Comparison of ENCODE assay signal across 21 mouse cellular contexts in genomic region chr11:98688009-98688408, GRCm38 (mm10). TPM values are rescaled to one million over a fixed set of nuclear protein-coding genes. Genes with fewer than 3 reads are reported as not detected.
DNase-seq lines count a peak whose midpoint lies in the region; ATAC-seq and TF ChIP-seq lines count a peak whose summit lies in the region.
"Had no signal": no experiment of that assay in that cellular context is flagged by ENCODE, and none has a peak within 500 bp of the region (broad histone marks: within the 10 kb centered on the region; RNA-seq: fewer than 3 reads in every experiment).

No protein-coding gene starts in this region.

- no peak overlapping the region for H3K9ac ChIP-seq in kidney, embryonic 14.5 days (ENCODE audit: low read depth, low read length)
- no peak overlapping the region for H3K9ac ChIP-seq in limb, embryonic 14.5 days (ENCODE audit: low read depth, low read length, severe bottlenecking)
- H3K9ac ChIP-seq in stomach, embryonic 15.5 days = no peak overlapping the region
- H3K9ac ChIP-seq: embryonic facial prominence, embryonic 12.5 days; hindbrain, embryonic 13.5 days had no signal

- H3K4me3 ChIP-seq in kidney, embryonic 14.5 days (ENCODE audit: low read length) = no peak overlapping the region
- no peak overlapping the region for H3K4me3 ChIP-seq in limb, embryonic 14.5 days (replicated peaks; ENCODE audit: low read length)
- H3K4me3 ChIP-seq in limb, embryonic 10.5 days = no peak overlapping the region
- H3K4me3 ChIP-seq in stomach, embryonic 15.5 days (replicated peaks) = no peak overlapping the region
- H3K4me3 ChIP-seq: embryonic facial prominence, embryonic 12.5 days; heart, embryonic 10.5 days; hindbrain, embryonic 13.5 days had no signal

- no peaks in the 10 kb centered on the region for H3K9me3 ChIP-seq in kidney, embryonic 14.5 days (ENCODE audit: control insufficient read depth, low read length)
- H3K9me3 ChIP-seq in limb, embryonic 14.5 days (ENCODE audit: control insufficient read depth, low read length) = no peaks in the 10 kb centered on the region
- H3K9me3 ChIP-seq in limb, embryonic 10.5 days (replicated peaks) = no peaks in the 10 kb centered on the region
- H3K9me3 ChIP-seq in stomach, embryonic 15.5 days = no peaks in the 10 kb centered on the region
- H3K9me3 ChIP-seq: embryonic facial prominence, embryonic 12.5 days; heart, embryonic 10.5 days; hindbrain, embryonic 13.5 days had no signal

- TF ChIP-seq POLR2A in limb, embryonic 14.5 days (IDR thresholded peaks at IDR 0.05; ENCODE audit: borderline replicate concordance, extremely low read depth, insufficient read depth, insufficient read length) = no peak

- WGBS in kidney, embryonic 14.5 days = 80% methylated on average over 8 of the region's 8 CpGs
- 89% methylated on average over 8 of the region's 8 CpGs for WGBS in limb, embryonic 14.5 days
- 86% methylated on average over 8 of the region's 8 CpGs for WGBS in limb, embryonic 10.5 days
- WGBS in stomach, embryonic 15.5 days = 72% methylated on average over 8 of the region's 8 CpGs

- peak overlapping the region; percentile 20; the same call in 1 of the 2 replicates for H3K27ac ChIP-seq in kidney, embryonic 14.5 days (ENCODE audit: low read depth, low read length)
- no peak overlapping the region for H3K27ac ChIP-seq in limb, embryonic 14.5 days (replicated peaks; ENCODE audit: low read depth, low read length)
- H3K27ac ChIP-seq in limb, embryonic 10.5 days = no peak overlapping the region
- no peak overlapping the region for H3K27ac ChIP-seq in stomach, embryonic 15.5 days
- H3K27ac ChIP-seq: embryonic facial prominence, embryonic 12.5 days; heart, embryonic 10.5 days; hindbrain, embryonic 13.5 days had no signal

- peak; percentile 11; the same call in 1 of the 2 replicates for ATAC-seq in kidney, embryonic 14.5 days (ENCODE audit: low FRiP score, low TSS enrichment)
- ATAC-seq in limb, embryonic 14.5 days (ENCODE audit: low FRiP score, low read depth) = 0 out of 2 replicates have a peak, but pooled peaks have one; percentile 4
- ATAC-seq in stomach, embryonic 15.5 days (ENCODE audit: insufficient read depth, low FRiP score, low read depth) = peak; percentile 27; the same call in 1 of the 2 replicates
- ATAC-seq: forebrain, embryonic 16.5 days had no signal

- peaks cover 5% of the 10 kb centered on the region; the same call in 1 of the 2 replicates for H3K4me1 ChIP-seq in kidney, embryonic 14.5 days (ENCODE audit: control insufficient read depth, insufficient read depth, low read length)
- H3K4me1 ChIP-seq in limb, embryonic 14.5 days (ENCODE audit: control insufficient read depth, insufficient read depth, low read length) = peaks cover 6% of the 10 kb centered on the region
- H3K4me1 ChIP-seq in limb, embryonic 10.5 days = peaks cover 8% of the 10 kb centered on the region
- H3K4me1 ChIP-seq in stomach, embryonic 15.5 days = peaks cover 8% of the 10 kb centered on the region

- no peaks in the 10 kb centered on the region for H3K27me3 ChIP-seq in kidney, embryonic 14.5 days (ENCODE audit: control insufficient read depth, insufficient read depth, low read length)
- H3K27me3 ChIP-seq in limb, embryonic 14.5 days (ENCODE audit: control insufficient read depth, insufficient read depth, low read length) = no peaks in the 10 kb centered on the region
- H3K27me3 ChIP-seq in limb, embryonic 10.5 days (ENCODE audit: low read depth, poor library complexity, severe bottlenecking) = no peaks in the 10 kb centered on the region
- no peaks in the 10 kb centered on the region for H3K27me3 ChIP-seq in stomach, embryonic 15.5 days (replicated peaks)
- H3K27me3 ChIP-seq: embryonic facial prominence, embryonic 12.5 days; hindbrain, embryonic 13.5 days had no signal

- DNase-seq in kidney, postnatal 4 days = no peak
- DNase-seq in limb, embryonic 14.5 days (ENCODE audit: low spot score) = no peak
- DNase-seq in limb, embryonic 10.5 days (ENCODE audit: low spot score) = no peak
- peak; percentile 56 for DNase-seq in yolk sac, embryonic 10.5 days (ENCODE audit: low spot score)
- DNase-seq in thymus, postnatal 25 days = no peak
- DNase-seq: adrenal gland, adult 2 months; adrenal gland, postnatal 36 days; cerebellum, adult 8-10 months; gastrocnemius, postnatal 10 days; heart, adult 18-20 months; heart, postnatal 10 days had no signal

- no peak overlapping the region for H3K4me2 ChIP-seq in kidney, embryonic 14.5 days (replicated peaks; ENCODE audit: low read depth, low read length)
- no peak overlapping the region for H3K4me2 ChIP-seq in limb, embryonic 14.5 days (replicated peaks; ENCODE audit: low read depth, low read length, severe bottlenecking)
- no peak overlapping the region for H3K4me2 ChIP-seq in stomach, embryonic 15.5 days
- H3K4me2 ChIP-seq: embryonic facial prominence, embryonic 12.5 days; hindbrain, embryonic 13.5 days had no signal

- H3K36me3 ChIP-seq in kidney, embryonic 14.5 days (ENCODE audit: control insufficient read depth, insufficient read depth, low read length) = peaks cover 74% of the 10 kb centered on the region
- peaks cover 73% of the 10 kb centered on the region for H3K36me3 ChIP-seq in limb, embryonic 14.5 days (ENCODE audit: control insufficient read depth, insufficient read depth, low read length)
- peaks cover 83% of the 10 kb centered on the region for H3K36me3 ChIP-seq in limb, embryonic 10.5 days
- peaks cover 65% of the 10 kb centered on the region for H3K36me3 ChIP-seq in stomach, embryonic 15.5 days

RNA-seq across cellular contexts. Expression of gene Psmd3, which starts 5.7 kb away (rescaled TPM):
- polyA plus RNA-seq in kidney, embryonic 14.5 days (2014; fragmentation: Nextera tagmentation; extraction: Ambion mirVana) = 181 and 187 TPM in 2 replicates
- 208 and 228 TPM in 2 replicates for polyA plus RNA-seq in limb, embryonic 14.5 days (2012; rRNA removed)
- 141 and 145 TPM in 2 replicates for polyA plus RNA-seq in limb, embryonic 14.5 days (2014; fragmentation: Nextera tagmentation; extraction: Ambion mirVana)
- polyA plus RNA-seq in limb, embryonic 10.5 days (2016; fragmentation: Nextera tagmentation; extraction: Ambion mirVana) = 284 and 303 TPM in 2 replicates
- 180 and 190 TPM in 2 replicates for polyA plus RNA-seq in stomach, embryonic 15.5 days (2015; fragmentation: Nextera tagmentation; extraction: Ambion mirVana)

RNA-seq across cellular contexts. Expression of gene Csf3, which starts 13.1 kb away (rescaled TPM):
- polyA plus RNA-seq in kidney, embryonic 14.5 days (2014; fragmentation: Nextera tagmentation; extraction: Ambion mirVana) = not detected in 2 replicates
- polyA plus RNA-seq in limb, embryonic 14.5 days (2012; rRNA removed) = 0.11 TPM in 1 of 2 replicates, not detected in the other
- polyA plus RNA-seq in limb, embryonic 14.5 days (2014; fragmentation: Nextera tagmentation; extraction: Ambion mirVana) = not detected in 2 replicates
- not detected in 2 replicates for polyA plus RNA-seq in limb, embryonic 10.5 days (2016; fragmentation: Nextera tagmentation; extraction: Ambion mirVana)
- not detected in 2 replicates for polyA plus RNA-seq in stomach, embryonic 15.5 days (2015; fragmentation: Nextera tagmentation; extraction: Ambion mirVana)
- polyA plus RNA-seq: adrenal gland, adult 2 months; embryonic facial prominence, embryonic 12.5 days; forebrain, embryonic 11.5 days; forebrain, embryonic 16.5 days; frontal cortex, adult 2 months; heart, embryonic 10.5 days; heart, embryonic 14.5 days; hindbrain, embryonic 13.5 days had no signal

RNA-seq across cellular contexts. Expression of gene Gsdma, which starts 23.9 kb away (rescaled TPM):
- polyA plus RNA-seq in kidney, embryonic 14.5 days (2014; fragmentation: Nextera tagmentation; extraction: Ambion mirVana) = 0.16 TPM in 1 of 2 replicates, not detected in the other
- 0.14 and 0.16 TPM in 2 replicates for polyA plus RNA-seq in limb, embryonic 14.5 days (2012; rRNA removed)
- 0.47 and 0.55 TPM in 2 replicates for polyA plus RNA-seq in limb, embryonic 14.5 days (2014; fragmentation: Nextera tagmentation; extraction: Ambion mirVana)
- 0.05 TPM in 1 of 2 replicates, not detected in the other for polyA plus RNA-seq in limb, embryonic 10.5 days (2016; fragmentation: Nextera tagmentation; extraction: Ambion mirVana)
- 0.18 and 0.80 TPM in 2 replicates for polyA plus RNA-seq in stomach, embryonic 15.5 days (2015; fragmentation: Nextera tagmentation; extraction: Ambion mirVana)
- polyA plus RNA-seq: adrenal gland, adult 2 months; forebrain, embryonic 11.5 days; forebrain, embryonic 16.5 days; heart, embryonic 10.5 days; heart, embryonic 14.5 days had no signal

RNA-seq across cellular contexts. Expression of gene Med24, which starts 41.2 kb away (rescaled TPM):
- polyA plus RNA-seq in kidney, embryonic 14.5 days (2014; fragmentation: Nextera tagmentation; extraction: Ambion mirVana) = 39.5 and 59.1 TPM in 2 replicates
- polyA plus RNA-seq in limb, embryonic 14.5 days (2012; rRNA removed) = 83.4 and 104 TPM in 2 replicates
- 43.9 and 48.3 TPM in 2 replicates for polyA plus RNA-seq in limb, embryonic 14.5 days (2014; fragmentation: Nextera tagmentation; extraction: Ambion mirVana)
- polyA plus RNA-seq in limb, embryonic 10.5 days (2016; fragmentation: Nextera tagmentation; extraction: Ambion mirVana) = 77.3 and 82.6 TPM in 2 replicates
- 36.4 and 39.7 TPM in 2 replicates for polyA plus RNA-seq in stomach, embryonic 15.5 days (2015; fragmentation: Nextera tagmentation; extraction: Ambion mirVana)

RNA-seq across cellular contexts. Expression of gene Gsdma2, which starts 41.5 kb away (rescaled TPM):
- polyA plus RNA-seq in kidney, embryonic 14.5 days (2014; fragmentation: Nextera tagmentation; extraction: Ambion mirVana) = not detected in 2 replicates
- not detected in 2 replicates for polyA plus RNA-seq in limb, embryonic 14.5 days (2012; rRNA removed)
- not detected in 2 replicates for polyA plus RNA-seq in limb, embryonic 14.5 days (2014; fragmentation: Nextera tagmentation; extraction: Ambion mirVana)
- polyA plus RNA-seq in limb, embryonic 10.5 days (2016; fragmentation: Nextera tagmentation; extraction: Ambion mirVana) = not detected in 2 replicates
- polyA plus RNA-seq in stomach, embryonic 15.5 days (2015; fragmentation: Nextera tagmentation; extraction: Ambion mirVana) = 0.21 TPM in 1 of 2 replicates, not detected in the other
- polyA plus RNA-seq: cortical plate, adult 2 months; embryonic facial prominence, embryonic 12.5 days; forebrain, embryonic 11.5 days; forebrain, embryonic 16.5 days; frontal cortex, adult 2 months; heart, embryonic 10.5 days; heart, embryonic 14.5 days had no signal
